Mouse (Mus musculus) hindbrain, embryonic 13.5 days (tissue): Measurements from ENCODE around the gene Jmjd1c. TPM values are rescaled to one million over a fixed set of nuclear protein-coding genes. Genes with fewer than 3 reads are reported as not detected.
A peak's percentile ranks its signal among the peaks of the same experiment; 100 is the strongest.

ENCODE experiments used
- ATAC-seq: fragments of 200-750 bp; cut with Nextera tagmentation; 2 replicates; pipeline ENCODE4 v1.8.0; 2017; ENCODE audit warnings: moderate TSS enrichment; ENCODE audit not compliant: low FRiP score
- H3K27ac ChIP-seq: fragments of 300-500 bp; sonication (generic); 2 replicates; pipeline ENCODE4 v1.5.1; 2015; ENCODE audit warnings: inconsistent platforms, mild to moderate bottlenecking, moderate library complexity
- H3K27me3 ChIP-seq: fragments of 300-500 bp; sonication (generic); 2 replicates; pipeline ENCODE4 v1.6.1; 2015; ENCODE audit warnings: mild to moderate bottlenecking, inconsistent platforms
- H3K36me3 ChIP-seq: fragments of 300-500 bp; sonication (generic); 2 replicates; pipeline ENCODE4 v1.6.1; 2015; ENCODE audit warnings: mild to moderate bottlenecking, inconsistent platforms
- H3K4me1 ChIP-seq: fragments of 300-500 bp; sonication (generic); replicated peaks from 2 replicates; pipeline ENCODE4 v1.6.1; 2015; ENCODE audit warnings: inconsistent platforms
- H3K4me2 ChIP-seq: fragments of 300-500 bp; sonication (generic); 2 replicates; pipeline ENCODE4 v1.6.1; 2015; ENCODE audit warnings: inconsistent platforms, mild to moderate bottlenecking, moderate library complexity
- H3K4me3 ChIP-seq: fragments of 300-500 bp; sonication (generic); 2 replicates; pipeline ENCODE4 v1.5.1; 2015; ENCODE audit warnings: mild to moderate bottlenecking, inconsistent platforms
- H3K9ac ChIP-seq: fragments of 300-500 bp; sonication (generic); 2 replicates; pipeline ENCODE4 v1.6.1; 2015; ENCODE audit warnings: mild to moderate bottlenecking, inconsistent platforms
- H3K9me3 ChIP-seq: fragments of 300-500 bp; sonication (generic); 2 replicates; pipeline ENCODE4 v1.6.1; 2016; ENCODE audit warnings: inconsistent platforms
- WGBS: fragments of 180-500 bp; shearing (Covaris S2); methylation state at CpG from one replicate; pipeline ENCODE4 v1.1.7; 2015; 5-methylcytosine and 5-hydroxymethylcytosine counted together
- polyA plus RNA-seq: library from polyadenylated mRNA; unstranded; fragments of >200 nt; fragmentation: Nextera tagmentation; extraction: Ambion mirVana; gene quantifications from 2 replicates; pipeline ENCODE4 v1.2.1, GENCODE M21; 2015

Gene Jmjd1c
- polyA plus RNA-seq, 1 experiment from 2014 or later: 50.3 TPM

DNA sequence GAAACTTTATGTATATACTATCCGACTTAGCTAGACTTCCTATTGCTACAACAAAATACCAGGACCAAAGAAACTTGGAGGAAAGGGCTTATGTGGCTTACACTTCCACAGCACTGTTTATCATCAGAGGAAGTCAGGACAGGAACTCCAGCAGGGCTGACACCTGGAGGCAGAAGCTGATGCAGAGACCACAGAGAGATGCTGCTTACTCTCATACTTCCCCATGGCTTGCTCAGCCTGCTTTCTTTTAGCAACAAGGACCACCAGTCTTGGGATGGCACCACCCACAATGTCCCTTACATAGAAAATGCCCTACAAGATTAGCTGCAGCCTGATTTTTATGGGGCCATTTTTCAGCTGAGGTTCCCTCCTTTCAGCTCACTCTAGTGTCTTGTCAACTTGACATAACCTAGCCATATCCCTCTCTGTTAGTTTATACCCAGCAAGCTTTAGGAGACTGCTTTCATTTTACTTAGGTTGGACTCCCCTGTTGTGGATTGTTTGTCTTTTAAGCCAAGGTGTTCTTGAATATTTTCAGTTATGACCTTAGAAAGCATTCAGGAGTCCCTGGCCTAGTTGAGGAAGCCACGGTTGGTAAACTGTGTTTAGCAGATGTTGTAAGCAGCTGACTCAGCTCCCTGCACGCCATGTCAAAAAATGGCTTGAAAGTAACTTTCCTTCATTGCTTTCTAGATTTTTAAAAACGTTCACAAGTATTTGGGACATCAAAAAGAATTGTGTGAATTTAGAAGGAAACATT is 114.2 kb downstream of the Jmjd1c start:
- WGBS: 80% methylated on average over 4 of the region's 4 CpGs
- H3K4me1 ChIP-seq: peaks cover 12% of the 10 kb centered on the region

DNA sequence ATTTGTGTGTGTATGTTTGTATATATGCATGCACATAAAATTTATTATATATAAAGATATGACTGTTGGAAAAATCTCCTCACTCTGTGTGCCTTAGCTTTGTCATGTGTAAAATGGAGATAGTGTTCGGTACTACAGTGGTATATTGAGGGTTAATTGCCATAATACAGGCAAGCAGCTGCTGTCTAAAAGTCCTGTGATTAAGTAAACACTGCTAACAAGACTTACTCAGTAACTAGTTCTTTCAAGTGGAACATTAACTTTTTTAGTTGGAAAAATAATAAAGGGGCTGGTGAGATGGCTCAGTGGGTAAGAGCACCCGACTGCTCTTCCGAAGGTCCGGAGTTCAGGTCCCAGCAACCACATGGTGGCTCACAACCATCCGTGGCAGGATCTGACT is 116.1 kb downstream of the Jmjd1c start:
- H3K4me2 ChIP-seq: no peak overlapping the region
- peaks cover 12% of the 10 kb centered on the region for H3K4me1 ChIP-seq
- no peak overlapping the region for H3K4me3 ChIP-seq
- no peaks in the 10 kb centered on the region for H3K27me3 ChIP-seq
- H3K9ac ChIP-seq: no peak overlapping the region
- ATAC-seq: no peak
- 97% methylated on average over 5 of the region's 5 CpGs for WGBS
- no peak overlapping the region for H3K27ac ChIP-seq
- no peaks in the 10 kb centered on the region for H3K36me3 ChIP-seq
- H3K9me3 ChIP-seq: no peaks in the 10 kb centered on the region

More for the DNA sequence above, 114.2 kb downstream of the Jmjd1c start:
- no peak for ATAC-seq
- no peak overlapping the region for H3K4me3 ChIP-seq
- no peaks in the 10 kb centered on the region for H3K9me3 ChIP-seq
- H3K9ac ChIP-seq: no peak overlapping the region
- H3K4me2 ChIP-seq: no peak overlapping the region
- H3K36me3 ChIP-seq: no peaks in the 10 kb centered on the region
- no peaks in the 10 kb centered on the region for H3K27me3 ChIP-seq
- H3K27ac ChIP-seq: no peak overlapping the region

DNA sequence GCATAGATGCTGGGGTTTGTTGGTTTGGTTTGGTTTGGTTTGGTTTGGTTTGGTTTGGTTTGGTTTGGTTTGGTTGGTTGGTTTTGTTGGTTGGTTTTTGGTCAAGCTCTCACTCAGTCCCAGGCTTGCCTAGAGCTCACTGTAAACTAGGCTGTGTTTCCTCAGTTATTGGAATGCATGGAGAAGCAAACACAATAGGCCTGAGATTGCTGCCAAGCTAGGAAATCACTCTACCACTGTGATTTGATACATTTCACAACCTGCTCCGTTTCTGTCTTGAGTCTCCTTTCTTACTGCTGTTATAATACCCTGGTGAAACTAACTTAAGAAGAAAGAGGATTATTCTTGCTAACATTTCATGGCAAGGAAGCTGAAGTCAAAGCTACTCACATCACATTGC is 117.8 kb downstream of the Jmjd1c start:
- Histone ChIP-seq H3K4me2 (no peak overlapping the region), H3K36me3 (peaks cover 3% of the 10 kb centered on the region), H3K27ac (0 out of 2 replicates have a peak overlapping the region, but pooled peaks have one; percentile 8), H3K4me1 (peaks cover 12% of the 10 kb centered on the region), H3K27me3 (no peaks in the 10 kb centered on the region), H3K9me3 (no peaks in the 10 kb centered on the region), H3K9ac (no peak overlapping the region), H3K4me3 (no peak overlapping the region)
- 38% methylated on average over 1 of the region's 1 CpGs for WGBS
- no peak for ATAC-seq

DNA sequence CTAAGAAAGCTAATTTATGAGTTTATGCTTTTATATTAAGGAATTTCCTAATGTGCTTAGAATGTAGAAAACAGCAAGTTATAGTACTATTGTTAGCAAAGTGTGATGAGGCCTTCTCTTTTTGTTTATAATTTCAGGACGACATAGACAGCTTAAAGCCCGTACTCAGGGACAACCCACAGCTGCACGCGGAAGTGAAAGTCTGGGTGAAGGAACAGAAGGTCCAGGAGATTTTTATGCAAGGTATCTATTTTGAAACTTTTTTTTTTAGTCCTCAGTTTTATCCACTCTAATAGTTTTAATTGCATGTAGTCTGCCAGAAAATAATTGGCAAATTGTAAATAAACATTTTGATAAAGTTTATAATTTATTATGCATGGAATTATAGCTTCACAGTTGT is 119.2 kb downstream of the Jmjd1c start:
- no peak overlapping the region for H3K4me3 ChIP-seq
- no peaks in the 10 kb centered on the region for H3K27me3 ChIP-seq
- no peaks in the 10 kb centered on the region for H3K9me3 ChIP-seq
- ATAC-seq: no peak
- no peak overlapping the region for H3K27ac ChIP-seq
- 85% methylated on average over 4 of the region's 4 CpGs for WGBS
- peaks cover 12% of the 10 kb centered on the region for H3K4me1 ChIP-seq
- no peak overlapping the region for H3K9ac ChIP-seq
- H3K4me2 ChIP-seq: no peak overlapping the region
- peaks cover 17% of the 10 kb centered on the region for H3K36me3 ChIP-seq

DNA sequence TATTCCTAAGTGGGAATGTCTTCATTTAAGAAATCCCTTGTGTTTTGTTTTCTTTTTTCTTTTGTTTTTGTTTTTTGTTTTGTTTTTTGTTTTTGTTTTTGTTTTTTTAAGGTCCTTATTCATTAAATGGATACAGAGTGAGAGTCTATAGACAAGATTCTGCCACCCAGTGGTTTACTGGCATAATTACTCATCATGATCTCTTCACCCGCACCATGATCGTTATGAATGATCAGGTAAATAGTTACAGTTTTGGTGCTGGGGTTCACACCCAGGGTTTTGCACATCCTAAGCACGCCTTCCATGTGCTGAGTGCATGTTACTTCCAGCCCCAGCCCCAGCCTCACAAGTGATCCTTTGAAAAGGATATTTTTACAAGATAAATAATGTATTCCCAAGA is 120.9 kb downstream of the Jmjd1c start:
- no peaks in the 10 kb centered on the region for H3K27me3 ChIP-seq
- no peak overlapping the region for H3K9ac ChIP-seq
- no peak overlapping the region for H3K4me2 ChIP-seq
- no peak overlapping the region for H3K4me3 ChIP-seq
- peaks cover 26% of the 10 kb centered on the region for H3K36me3 ChIP-seq
- H3K27ac ChIP-seq: no peak overlapping the region
- WGBS: 87% methylated on average over 3 of the region's 3 CpGs
- H3K9me3 ChIP-seq: no peaks in the 10 kb centered on the region
- peaks cover 12% of the 10 kb centered on the region for H3K4me1 ChIP-seq
- no peak for ATAC-seq

DNA sequence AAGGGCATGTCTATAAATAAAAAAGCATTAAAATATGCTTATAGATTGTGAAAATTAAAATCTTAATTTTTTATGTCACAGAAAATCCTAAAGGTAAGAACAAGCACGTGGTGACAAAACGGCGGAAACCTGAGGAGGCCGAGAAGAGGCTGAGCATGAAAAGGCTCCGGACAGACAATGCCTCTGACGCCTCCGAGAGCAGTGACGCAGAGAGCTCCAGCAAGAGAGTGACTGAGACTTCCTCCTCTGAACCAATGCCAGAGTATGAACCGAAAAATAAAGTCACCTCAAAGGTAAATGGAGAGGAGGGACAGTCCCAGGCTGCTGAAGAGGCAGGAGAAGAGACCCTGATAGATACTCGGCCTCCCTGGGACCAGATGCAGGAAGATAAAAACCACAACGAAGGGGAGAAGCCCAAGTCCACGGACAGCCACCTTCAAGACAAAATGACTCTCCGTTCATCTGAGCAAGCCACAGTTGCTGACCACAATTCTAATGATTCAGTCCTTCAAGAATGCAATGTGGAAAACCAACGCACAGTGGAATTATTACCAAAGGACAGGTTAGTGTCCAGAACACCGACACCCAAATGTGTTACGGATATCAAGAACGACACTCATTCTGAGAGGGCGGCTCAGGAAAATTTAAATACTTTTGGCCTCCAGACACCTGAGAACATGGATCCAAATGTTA is 123.1 kb downstream of the Jmjd1c start:
- no peaks in the 10 kb centered on the region for H3K9me3 ChIP-seq
- H3K27ac ChIP-seq: no peak overlapping the region
- H3K27me3 ChIP-seq: no peaks in the 10 kb centered on the region
- H3K9ac ChIP-seq: no peak overlapping the region
- WGBS: 93% methylated on average over 18 of the region's 18 CpGs
- H3K4me3 ChIP-seq: no peak overlapping the region
- no peak for ATAC-seq
- peaks cover 8% of the 10 kb centered on the region for H3K4me1 ChIP-seq
- no peak overlapping the region for H3K4me2 ChIP-seq
- peaks cover 29% of the 10 kb centered on the region for H3K36me3 ChIP-seq

DNA sequence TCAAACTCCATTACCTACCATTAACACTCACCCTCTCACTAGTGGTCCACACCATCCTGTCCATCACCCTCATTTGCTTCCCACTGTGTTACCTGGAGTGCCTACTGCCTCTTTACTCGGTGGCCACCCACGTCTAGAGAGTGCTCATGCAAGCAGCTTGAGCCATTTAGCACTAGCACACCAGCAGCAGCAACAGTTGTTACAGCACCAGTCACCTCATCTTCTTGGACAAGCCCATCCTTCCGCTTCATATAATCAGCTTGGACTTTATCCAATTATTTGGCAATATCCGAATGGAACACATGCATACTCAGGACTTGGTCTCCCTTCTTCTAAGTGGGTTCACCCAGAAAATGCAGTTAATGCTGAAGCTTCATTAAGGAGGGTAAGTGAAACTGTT is 124.3 kb downstream of the Jmjd1c start:
- 84% methylated on average over 4 of the region's 4 CpGs for WGBS
- no peak overlapping the region for H3K4me3 ChIP-seq
- peaks cover 38% of the 10 kb centered on the region for H3K36me3 ChIP-seq
- no peak for ATAC-seq
- no peak overlapping the region for H3K27ac ChIP-seq
- H3K27me3 ChIP-seq: no peaks in the 10 kb centered on the region
- no peak overlapping the region for H3K9ac ChIP-seq
- H3K4me1 ChIP-seq: 0 out of 2 replicates have a peak, but pooled peaks cover 3% of the 10 kb centered on the region
- H3K4me2 ChIP-seq: no peak overlapping the region
- no peaks in the 10 kb centered on the region for H3K9me3 ChIP-seq

DNA sequence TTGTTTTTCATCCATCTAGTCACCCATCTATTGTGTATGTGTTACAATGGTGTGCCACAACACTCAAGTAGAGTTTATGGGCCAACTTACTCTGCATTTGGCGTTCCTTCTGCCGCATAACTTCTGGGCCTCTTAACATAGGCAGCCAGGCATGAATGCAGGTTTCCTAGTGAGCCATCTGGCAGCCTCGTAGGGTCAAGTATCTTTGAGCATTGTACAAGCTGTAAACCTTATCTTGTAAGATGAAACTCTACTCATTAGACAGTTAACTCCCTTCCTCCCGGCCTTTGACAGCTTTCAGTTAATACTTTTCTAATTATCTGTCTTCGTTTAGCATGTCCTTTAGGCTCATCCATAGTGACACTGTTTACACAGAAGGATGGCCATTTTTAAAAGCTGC is 125.4 kb downstream of the Jmjd1c start:
- 64% methylated on average over 5 of the region's 5 CpGs for WGBS
- Histone ChIP-seq H3K27me3 (no peaks in the 10 kb centered on the region), H3K27ac (no peak overlapping the region), H3K9ac (no peak overlapping the region), H3K4me1 (0 out of 2 replicates have a peak, but pooled peaks cover 3% of the 10 kb centered on the region), H3K4me3 (no peak overlapping the region), H3K36me3 (peaks cover 48% of the 10 kb centered on the region), H3K4me2 (no peak overlapping the region), H3K9me3 (no peaks in the 10 kb centered on the region)
- ATAC-seq: no peak

DNA sequence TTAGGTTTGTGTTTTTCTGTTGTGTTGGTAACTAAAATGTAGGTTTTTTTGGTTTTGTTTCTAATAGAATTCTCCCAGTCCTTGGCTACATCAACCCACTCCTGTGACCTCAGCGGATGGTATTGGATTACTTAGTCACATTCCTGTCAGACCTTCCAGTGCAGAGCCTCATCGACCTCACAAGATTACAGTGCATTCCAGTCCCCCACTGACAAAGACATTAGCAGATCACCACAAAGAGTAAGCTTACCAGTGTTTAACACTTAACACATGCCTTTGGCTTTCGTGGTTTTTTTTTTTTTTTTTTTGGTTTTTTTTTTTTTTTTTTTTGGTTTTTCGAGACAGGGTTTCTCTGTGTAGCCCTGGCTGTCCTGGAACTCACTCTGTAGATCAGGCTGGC is 128.0 kb downstream of the Jmjd1c start:
- Histone ChIP-seq H3K4me3 (no peak overlapping the region), H3K9me3 (no peaks in the 10 kb centered on the region), H3K9ac (no peak overlapping the region), H3K27ac (no peak overlapping the region), H3K36me3 (peaks cover 52% of the 10 kb centered on the region), H3K27me3 (no peaks in the 10 kb centered on the region), H3K4me1 (0 out of 2 replicates have a peak, but pooled peaks cover 3% of the 10 kb centered on the region), H3K4me2 (no peak overlapping the region)
- ATAC-seq: no peak
- 84% methylated on average over 3 of the region's 4 CpGs for WGBS

DNA sequence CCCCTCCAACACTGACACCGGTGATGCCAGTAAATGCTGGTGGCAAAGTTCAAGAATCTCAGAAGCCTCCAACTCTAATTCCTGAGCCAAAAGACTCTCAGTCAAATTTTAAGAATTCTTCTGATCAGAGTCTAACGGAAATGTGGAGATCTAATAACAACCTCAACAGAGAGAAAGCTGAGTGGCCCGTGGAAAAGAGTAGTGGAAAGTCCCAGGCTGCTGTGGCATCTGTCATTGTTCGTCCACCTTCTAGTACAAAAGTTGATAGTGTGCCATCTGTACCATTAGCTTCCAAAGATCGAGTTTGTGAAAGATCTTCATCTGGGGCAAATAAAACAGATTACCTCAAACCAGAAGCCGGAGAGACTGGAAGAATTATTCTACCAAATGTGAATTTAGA is 129.6 kb downstream of the Jmjd1c start:
- 0 out of 2 replicates have a peak, but pooled peaks cover 3% of the 10 kb centered on the region for H3K4me1 ChIP-seq
- H3K4me3 ChIP-seq: no peak overlapping the region
- H3K9me3 ChIP-seq: no peaks in the 10 kb centered on the region
- no peak overlapping the region for H3K27ac ChIP-seq
- ATAC-seq: no peak
- WGBS: 93% methylated on average over 6 of the region's 6 CpGs
- H3K9ac ChIP-seq: no peak overlapping the region
- H3K36me3 ChIP-seq: peaks cover 45% of the 10 kb centered on the region
- H3K27me3 ChIP-seq: no peaks in the 10 kb centered on the region
- no peak overlapping the region for H3K4me2 ChIP-seq

DNA sequence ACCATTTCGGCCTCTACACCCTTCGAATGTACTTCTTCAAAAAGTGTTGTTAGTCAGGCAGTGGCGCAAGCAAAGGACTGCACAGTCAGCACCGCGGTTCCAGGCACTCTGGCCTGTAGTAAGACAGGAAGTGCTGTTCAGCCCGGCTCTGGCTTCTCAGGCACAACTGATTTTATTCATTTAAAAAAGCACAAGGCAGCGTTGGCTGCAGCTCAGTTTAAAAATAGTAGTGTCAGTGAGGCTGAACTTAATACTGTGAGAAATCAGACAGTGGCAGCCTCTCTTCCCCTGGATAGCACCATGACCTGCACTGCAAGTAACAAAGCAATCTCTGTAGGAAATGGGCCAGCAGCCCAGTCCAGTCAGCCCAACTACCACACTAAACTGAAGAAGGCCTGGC is 130.2 kb downstream of the Jmjd1c start:
- ATAC-seq: no peak
- H3K36me3 ChIP-seq: peaks cover 50% of the 10 kb centered on the region
- no peak overlapping the region for H3K27ac ChIP-seq
- no peak overlapping the region for H3K9ac ChIP-seq
- no peak overlapping the region for H3K4me2 ChIP-seq
- H3K27me3 ChIP-seq: no peaks in the 10 kb centered on the region
- no peak overlapping the region for H3K4me3 ChIP-seq
- no peaks in the 10 kb centered on the region for H3K9me3 ChIP-seq
- H3K4me1 ChIP-seq: 0 out of 2 replicates have a peak, but pooled peaks cover 3% of the 10 kb centered on the region
- 83% methylated on average over 7 of the region's 7 CpGs for WGBS

DNA sequence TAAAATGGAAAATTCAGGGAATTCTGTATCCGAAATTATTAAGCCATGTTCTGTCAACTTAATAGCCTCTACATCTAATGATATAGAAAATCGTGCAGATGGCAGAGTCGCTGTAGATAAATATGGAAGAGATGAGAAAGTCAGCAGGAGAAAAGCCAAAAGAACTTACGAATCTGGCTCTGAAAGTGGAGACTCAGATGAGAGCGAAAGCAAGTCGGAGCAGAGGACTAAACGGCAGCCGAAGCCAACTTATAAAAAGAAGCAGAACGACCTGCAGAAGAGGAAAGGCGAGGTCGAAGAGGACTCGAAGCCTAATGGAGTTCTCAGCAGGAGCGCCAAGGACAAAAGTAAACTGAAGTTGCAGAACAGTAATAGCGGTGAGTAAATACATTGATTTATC is 130.6 kb downstream of the Jmjd1c start:
- ATAC-seq: no peak
- H3K27ac ChIP-seq: no peak overlapping the region

DNA sequence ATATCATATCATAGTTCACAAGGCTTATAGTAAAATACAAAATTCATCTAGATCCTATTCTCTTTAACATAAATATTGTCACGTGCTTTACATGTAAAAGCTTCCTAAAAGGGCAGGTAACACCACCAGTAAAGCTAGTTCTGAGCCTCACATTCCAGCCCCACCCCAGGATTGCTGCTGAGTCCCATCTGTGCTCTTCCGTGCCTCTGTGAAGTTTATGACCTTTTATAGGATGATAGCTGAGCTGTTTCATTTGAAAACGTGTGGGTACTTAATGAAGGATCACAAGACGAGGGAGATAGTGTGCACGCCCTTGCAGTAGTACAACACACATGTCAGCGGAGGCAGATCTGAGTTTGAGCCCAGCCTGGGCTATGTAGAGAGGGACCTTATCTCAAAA is 134.5 kb downstream of the Jmjd1c start:
- no peaks in the 10 kb centered on the region for H3K9me3 ChIP-seq
- WGBS: 90% methylated on average over 6 of the region's 6 CpGs
- no peak for ATAC-seq

More for the DNA sequence above, 130.6 kb downstream of the Jmjd1c start:
- no peaks in the 10 kb centered on the region for H3K9me3 ChIP-seq
- WGBS: 90% methylated on average over 14 of the region's 14 CpGs
- 0 out of 2 replicates have a peak, but pooled peaks cover 3% of the 10 kb centered on the region for H3K4me1 ChIP-seq
- H3K4me2 ChIP-seq: no peak overlapping the region
- H3K36me3 ChIP-seq: peaks cover 50% of the 10 kb centered on the region
- no peak overlapping the region for H3K4me3 ChIP-seq
- no peaks in the 10 kb centered on the region for H3K27me3 ChIP-seq
- no peak overlapping the region for H3K9ac ChIP-seq

More for the DNA sequence above, 134.5 kb downstream of the Jmjd1c start:
- Histone ChIP-seq H3K4me2 (no peak overlapping the region), H3K27ac (no peak overlapping the region), H3K4me3 (no peak overlapping the region), H3K36me3 (peaks cover 58% of the 10 kb centered on the region), H3K9ac (no peak overlapping the region), H3K4me1 (no peaks in the 10 kb centered on the region), H3K27me3 (no peaks in the 10 kb centered on the region)
